In genomic region chr7:73541079-73541390, GRCm38 (mm10) we compare ENCODE assay signal across 8 mouse cellular contexts. TPM values are rescaled to one million over a fixed set of nuclear protein-coding genes. Genes with fewer than 3 reads are reported as not detected.
DNase-seq lines count a peak whose midpoint lies in the region; ATAC-seq and TF ChIP-seq lines count a peak whose summit lies in the region.

No protein-coding gene starts in this region.

- TF ChIP-seq CTCF in C2C12 (IDR thresholded peaks at IDR 0.05; ENCODE audit: control insufficient read depth, insufficient read depth, insufficient read length): no peak
- TF ChIP-seq CTCF in liver, embryonic 14.5 days (IDR thresholded peaks at IDR 0.05; ENCODE audit: low read depth): no peak

- H3K4me1 ChIP-seq in heart, embryonic 11.5 days (ENCODE audit: control insufficient read depth, insufficient read depth, low read length): peaks cover 4% of the 10 kb centered on the region
- peaks cover 22% of the 10 kb centered on the region for H3K4me1 ChIP-seq in forebrain, embryonic 13.5 days
- peaks cover 10 to 11% of the 10 kb centered on the region in 2 experiments for H3K4me1 ChIP-seq in liver, embryonic 14.5 days (replicated peaks; ENCODE audit: control insufficient read depth in 2 of 2, insufficient read depth in 2 of 2, low read length in 1 of 2)

- peaks cover 6% of the 10 kb centered on the region; the same call in 1 of the 2 replicates for H3K36me3 ChIP-seq in heart, embryonic 11.5 days (ENCODE audit: control insufficient read depth, insufficient read depth, low read length)
- H3K36me3 ChIP-seq in C2C12 (ENCODE audit: control insufficient read depth, insufficient read depth): peaks cover 48% of the 10 kb centered on the region
- H3K36me3 ChIP-seq in forebrain, embryonic 13.5 days (ENCODE audit: poor library complexity, severe bottlenecking): peaks cover 8% of the 10 kb centered on the region
- peaks cover 15% of the 10 kb centered on the region for H3K36me3 ChIP-seq in liver, embryonic 14.5 days (replicated peaks; ENCODE audit: control insufficient read depth, insufficient read depth, low read depth)

- no peaks in the 10 kb centered on the region for H3K9me3 ChIP-seq in heart, embryonic 11.5 days (replicated peaks; ENCODE audit: control insufficient read depth, low read length)
- H3K9me3 ChIP-seq in forebrain, embryonic 13.5 days (replicated peaks): no peaks in the 10 kb centered on the region
- H3K9me3 ChIP-seq in liver, embryonic 14.5 days (ENCODE audit: control insufficient read depth, low read length): no peaks in the 10 kb centered on the region

- H3ac ChIP-seq in C2C12 (ENCODE audit: control insufficient read depth, insufficient read length, low read depth): no peak overlapping the region

- peaks cover 92% of the 10 kb centered on the region for H3K79me3 ChIP-seq in C2C12 (ENCODE audit: low read depth)

- no peak for ATAC-seq in heart, embryonic 11.5 days (replicated peaks; ENCODE audit: insufficient number of reproducible peaks, low FRiP score, low TSS enrichment)
- ATAC-seq in forebrain, embryonic 13.5 days: no peak
- no peak for ATAC-seq in liver, embryonic 14.5 days (ENCODE audit: insufficient read depth)

- H3K9ac ChIP-seq in heart, embryonic 11.5 days (ENCODE audit: low read depth, low read length): peak overlapping the region; percentile 95
- H3K9ac ChIP-seq in forebrain, embryonic 13.5 days: peak overlapping the region; percentile 98
- peak overlapping the region; percentile 99 for H3K9ac ChIP-seq in liver, embryonic 14.5 days (replicated peaks)

- peak overlapping the region; percentile 99 for H3K27ac ChIP-seq in heart, embryonic 11.5 days (ENCODE audit: low read depth, low read length)
- peak overlapping the region; percentile 99 for H3K27ac ChIP-seq in forebrain, embryonic 13.5 days
- H3K27ac ChIP-seq in liver, embryonic 14.5 days: peak overlapping the region; percentile 99

- peak overlapping the region; percentile 64 for H3K4me3 ChIP-seq in heart, embryonic 11.5 days (ENCODE audit: low read depth, low read length)
- peak overlapping the region; percentile 38 for H3K4me3 ChIP-seq in C2C12 (ENCODE audit: insufficient read depth, poor library complexity, severe bottlenecking)
- peak overlapping the region; percentile 81 for H3K4me3 ChIP-seq in forebrain, embryonic 13.5 days
- H3K4me3 ChIP-seq in liver, embryonic 14.5 days (ENCODE audit: insufficient read depth in 1 of 2, low read depth in 2 of 2, low read length in 2 of 2): peak overlapping the region; percentile 74 to 85; a peak in 3 of 4 replicates

- H3K79me2 ChIP-seq in C2C12 (ENCODE audit: control insufficient read depth, insufficient read depth): peaks cover 98% of the 10 kb centered on the region

- H3K4me2 ChIP-seq in heart, embryonic 11.5 days: peak overlapping the region; percentile 66
- H3K4me2 ChIP-seq in forebrain, embryonic 13.5 days: peak overlapping the region; percentile 71
- H3K4me2 ChIP-seq in liver, embryonic 14.5 days (ENCODE audit: low read depth): peak overlapping the region; percentile 75

- WGBS in heart, embryonic 11.5 days (ENCODE audit: insufficient replicate concordance): under 1% methylated on average over 4 of the region's 4 CpGs
- under 1% methylated on average over 4 of the region's 4 CpGs for WGBS in forebrain, embryonic 13.5 days
- 1% methylated on average over 4 of the region's 4 CpGs for WGBS in liver, embryonic 14.5 days (ENCODE audit: insufficient replicate concordance)

- DNase-seq in heart, adult 9 months (ENCODE audit: low spot score in 2 of 2): no peak
- DNase-seq in liver, embryonic 14.5 days (ENCODE audit: low read depth in 3 of 3, low spot score in 3 of 3): no peak
- DNase-seq in Muller cell, postnatal 12 days (ENCODE audit: inconsistent ontology term): no peak
- no peak for DNase-seq in thymus, postnatal 36 days
- DNase-seq in cerebellum, adult 11-12 months: no peak

- no peak for TF ChIP-seq EP300 in liver, embryonic 14.5 days (IDR thresholded peaks at IDR 0.05; ENCODE audit: low read depth)

- H3K27me3 ChIP-seq in heart, embryonic 11.5 days (ENCODE audit: control insufficient read depth, insufficient read depth, low read length): no peaks in the 10 kb centered on the region
- no peaks in the 10 kb centered on the region for H3K27me3 ChIP-seq in C2C12 (ENCODE audit: control insufficient read depth, insufficient read depth, insufficient read length)
- H3K27me3 ChIP-seq in forebrain, embryonic 13.5 days: no peaks in the 10 kb centered on the region
- no peaks in the 10 kb centered on the region for H3K27me3 ChIP-seq in liver, embryonic 14.5 days (ENCODE audit: control insufficient read depth, insufficient read depth, low read length)

TF ChIP-seq in C2C12, 6 proteins besides CTCF, POLR2A, EP300 and RAD21:
- TF ChIP-seq MAX (IDR thresholded peaks at IDR 0.05): no peak
- no peak for TF ChIP-seq MYOD1 (IDR thresholded peaks at IDR 0.05; ENCODE audit: control insufficient read depth, insufficient read length, low read depth)
- TF ChIP-seq CEBPB (IDR thresholded peaks at IDR 0.05; ENCODE audit: low read depth): peak; percentile 37
- no peak for TF ChIP-seq FOSL1 (IDR thresholded peaks at IDR 0.05; ENCODE audit: insufficient read depth, low read length, poor library complexity, severe bottlenecking)

RNA-seq across cellular contexts. Expression of gene Chd2, which starts 0.6 kb away (rescaled TPM):
- 43.6 and 45.6 TPM in 2 replicates for polyA plus RNA-seq in heart, embryonic 11.5 days (2014; fragmentation: Nextera tagmentation; extraction: Ambion mirVana)
- 5.8 TPM for polyA plus RNA-seq in C2C12 (2012; fragmentation: generic; extraction: Trizol)
- 62.8 TPM in 2 replicates for polyA plus RNA-seq in forebrain, embryonic 13.5 days (2015; fragmentation: Nextera tagmentation; extraction: Ambion mirVana)
- 12.0 and 13.1 TPM in 2 replicates for polyA plus RNA-seq in liver, embryonic 14.5 days (2012; rRNA removed)
- 14.8 and 17.4 TPM in 2 replicates for polyA plus RNA-seq in liver, embryonic 14.5 days (2014; fragmentation: Nextera tagmentation; extraction: Ambion mirVana)
